Comparison of ENCODE assay signal across 8 mouse cellular contexts in the genomic region with DNA sequence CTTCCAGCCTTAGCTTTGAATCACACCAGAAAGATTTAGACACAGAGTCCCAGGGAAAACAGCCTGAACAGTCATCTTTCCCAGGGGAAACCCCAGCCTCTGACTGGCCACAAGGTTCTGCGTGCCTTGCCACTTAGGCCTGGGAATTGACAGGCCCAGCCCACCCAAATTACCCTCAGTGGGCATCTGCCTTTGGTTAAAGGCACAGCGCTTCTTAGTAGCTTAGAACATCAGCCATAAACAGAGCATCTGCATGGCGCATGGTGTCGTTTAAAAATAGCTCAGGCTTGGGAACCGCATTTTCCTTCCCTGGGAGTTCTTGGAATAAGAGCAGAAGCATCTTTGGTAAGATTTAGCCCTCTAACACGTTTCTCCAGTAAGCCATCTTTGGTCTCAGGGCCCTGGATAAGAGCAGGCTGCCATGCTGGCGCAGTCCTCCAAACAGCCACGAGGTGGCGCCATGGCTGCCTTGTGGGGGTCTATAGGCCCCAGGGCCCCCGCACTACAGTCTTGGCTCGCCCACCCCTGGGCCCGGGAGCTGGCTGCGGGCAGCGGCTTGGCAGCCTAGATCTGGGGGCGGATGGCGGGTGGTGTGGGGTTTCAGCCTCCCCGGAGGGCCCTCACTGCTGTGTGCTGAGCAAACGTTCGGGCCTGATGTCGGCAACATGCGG.
DNase-seq lines count a peak whose midpoint lies in the region; ATAC-seq lines count a peak whose summit lies in the region.

No protein-coding gene starts in this region.

- no peak overlapping the region for H3K27ac ChIP-seq in hindbrain, embryonic 14.5 days
- H3K27ac ChIP-seq in liver, embryonic 15.5 days (replicated peaks) = no peak overlapping the region

- 25% methylated on average over 21 of the region's 21 CpGs for WGBS in hindbrain, embryonic 14.5 days
- 35% methylated on average over 21 of the region's 21 CpGs for WGBS in liver, embryonic 15.5 days (ENCODE audit: insufficient replicate concordance)

- H3K27me3 ChIP-seq in hindbrain, embryonic 14.5 days (ENCODE audit: control insufficient read depth, insufficient read depth, low read length) = no peaks in the 10 kb centered on the region
- no peaks in the 10 kb centered on the region for H3K27me3 ChIP-seq in liver, embryonic 15.5 days

- H3K4me2 ChIP-seq in hindbrain, embryonic 14.5 days (replicated peaks) = peak overlapping the region; percentile 22; the same call in 1 of the 2 replicates
- peak overlapping the region; percentile 23; the same call in 1 of the 2 replicates for H3K4me2 ChIP-seq in liver, embryonic 15.5 days

- no peaks in the 10 kb centered on the region for H3K36me3 ChIP-seq in hindbrain, embryonic 14.5 days (replicated peaks; ENCODE audit: control insufficient read depth, insufficient read depth)
- H3K36me3 ChIP-seq in liver, embryonic 15.5 days (replicated peaks) = no peaks in the 10 kb centered on the region

- H3K9me3 ChIP-seq in hindbrain, embryonic 14.5 days (ENCODE audit: control insufficient read depth, low read length) = no peaks in the 10 kb centered on the region
- H3K9me3 ChIP-seq in liver, embryonic 15.5 days (replicated peaks) = no peaks in the 10 kb centered on the region

- DNase-seq in urinary bladder, postnatal 4 days (ENCODE audit: low spot score in 2 of 2) = peak; percentile 36 to 65
- no peak for DNase-seq in urinary bladder, adult 18-20 months (ENCODE audit: low spot score in 2 of 2)
- peak; percentile 23 for DNase-seq in c-Kit-positive CD71-negative TER-119-negative erythroid progenitor cells, embryonic 14.5 days (ENCODE audit: low read depth)
- DNase-seq in forelimb bud, embryonic 11.5 days (ENCODE audit: low read depth, low spot score) = peak; percentile 86
- DNase-seq in hindbrain, embryonic 14.5 days (ENCODE audit: low spot score) = peak; percentile 46
- DNase-seq in ovary, postnatal 14 days (ENCODE audit: low spot score) = peak; percentile 43
- no peak for DNase-seq in urinary bladder, postnatal 10 days (ENCODE audit: low spot score)

- no peak overlapping the region for H3K4me3 ChIP-seq in hindbrain, embryonic 14.5 days (replicated peaks; ENCODE audit: low read length)
- no peak overlapping the region for H3K4me3 ChIP-seq in liver, embryonic 15.5 days (replicated peaks)

- H3K9ac ChIP-seq in hindbrain, embryonic 14.5 days = no peak overlapping the region
- no peak overlapping the region for H3K9ac ChIP-seq in liver, embryonic 15.5 days

- ATAC-seq in hindbrain, embryonic 14.5 days (ENCODE audit: low FRiP score) = 0 out of 2 replicates have a peak, but pooled peaks have one; percentile 31
- no peak for ATAC-seq in liver, embryonic 15.5 days (ENCODE audit: insufficient read depth)

- H3K4me1 ChIP-seq in hindbrain, embryonic 14.5 days (replicated peaks; ENCODE audit: control insufficient read depth, insufficient read depth, low read length) = 0 out of 2 replicates have a peak, but pooled peaks cover 6% of the 10 kb centered on the region
- H3K4me1 ChIP-seq in liver, embryonic 15.5 days (replicated peaks) = no peaks in the 10 kb centered on the region; the same call in 1 of the 2 replicates

Comparison
In these comparisons a context has a peak if more than half of its experiments do, and no peak if none do; other contexts are left out.
1. DNase-seq: peak in urinary bladder, postnatal 4 days (2 of 2), c-Kit-positive CD71-negative TER-119-negative erythroid progenitor cells, embryonic 14.5 days (single experiment), forelimb bud, embryonic 11.5 days (single experiment), hindbrain, embryonic 14.5 days (single experiment) and ovary, postnatal 14 days (single experiment); none in urinary bladder, adult 18-20 months (0 of 2) and urinary bladder, postnatal 10 days (single experiment).